Mouse (Mus musculus) limb, embryonic 13.5 days (tissue): ENCODE measurements at regions not wholly inside any gene's neighbourhood (a gene's known extent, or its start where the extent isn't known, plus 50 kb on each side); places are given as distances from the start of the nearest gene placed in this dataset.
A peak's percentile ranks its signal among the peaks of the same experiment; 100 is the strongest.

Source experiments
- ATAC-seq: fragments of 200-750 bp; cut with Nextera tagmentation; 2 replicates; pipeline ENCODE4 v1.8.0; 2017; ENCODE audit warnings: low read depth, moderate number of reproducible peaks, moderate TSS enrichment; ENCODE audit not compliant: low FRiP score
- H3K27ac ChIP-seq: fragments of 300-500 bp; sonication (generic); 2 replicates; pipeline ENCODE4 v1.5.1; 2015; ENCODE audit warnings: inconsistent platforms, mild to moderate bottlenecking, moderate library complexity
- H3K27me3 ChIP-seq: fragments of 300-500 bp; sonication (generic); 2 replicates; pipeline ENCODE4 v1.6.1; 2015; ENCODE audit warnings: mild to moderate bottlenecking, inconsistent platforms
- H3K36me3 ChIP-seq: fragments of 300-500 bp; sonication (generic); 2 replicates; pipeline ENCODE4 v1.6.1; 2015; ENCODE audit warnings: inconsistent platforms, mild to moderate bottlenecking, moderate library complexity
- H3K4me1 ChIP-seq: fragments of 300-500 bp; sonication (generic); 2 replicates; pipeline ENCODE4 v1.6.1; 2015; ENCODE audit warnings: inconsistent platforms
- H3K4me2 ChIP-seq: fragments of 300-500 bp; sonication (generic); replicated peaks from 2 replicates; pipeline ENCODE4 v1.6.1; 2015; ENCODE audit warnings: inconsistent platforms, mild to moderate bottlenecking, moderate library complexity
- H3K4me3 ChIP-seq: fragments of 300-500 bp; sonication (generic); 2 replicates; pipeline ENCODE4 v1.5.1; 2015; ENCODE audit warnings: moderate library complexity, mild to moderate bottlenecking, inconsistent platforms
- H3K9ac ChIP-seq: fragments of 300-500 bp; sonication (generic); 2 replicates; pipeline ENCODE4 v1.6.1; 2015; ENCODE audit warnings: mild to moderate bottlenecking, inconsistent platforms
- H3K9me3 ChIP-seq: fragments of 300-500 bp; sonication (generic); 2 replicates; pipeline ENCODE4 v1.6.1; 2016; ENCODE audit warnings: inconsistent platforms
- WGBS: fragments of 180-500 bp; shearing (Covaris S2); methylation state at CpG from one replicate; pipeline ENCODE4 v1.1.7; 2015; 5-methylcytosine and 5-hydroxymethylcytosine counted together

GRCm38 (mm10) chr6:100155676-100156075 lies 131.6 kb downstream of the Rybp start:
- Histone ChIP-seq H3K9me3 (no peaks in the 10 kb centered on the region), H3K27ac (no peak overlapping the region), H3K4me3 (no peak overlapping the region), H3K27me3 (peaks cover 4% of the 10 kb centered on the region; the same call in 1 of the 2 replicates), H3K4me1 (peaks cover 32% of the 10 kb centered on the region), H3K9ac (no peak overlapping the region), H3K4me2 (no peak overlapping the region), H3K36me3 (no peaks in the 10 kb centered on the region)
- no peak for ATAC-seq
- 43% methylated on average over 20 of the region's 20 CpGs for WGBS

- Histone ChIP-seq H3K9me3 (no peaks in the 10 kb centered on the region), H3K9ac (no peak overlapping the region), H3K4me1 (peaks cover 20% of the 10 kb centered on the region), H3K36me3 (no peaks in the 10 kb centered on the region), H3K27me3 (peaks cover 16% of the 10 kb centered on the region; the same call in 1 of the 2 replicates), H3K4me3 (no peak overlapping the region), H3K4me2 (no peak overlapping the region), H3K27ac (no peak overlapping the region)
- ATAC-seq = no peak
- 83% methylated on average over 1 of the region's 1 CpGs for WGBS
These were observed 135.8 kb downstream of the Rybp start for GRCm38 (mm10) chr6:100151447-100151846.

GRCm38 (mm10) chr6:100150703-100151208 lies 136.5 kb downstream of the Rybp start:
- Histone ChIP-seq H3K4me1 (peaks cover 24% of the 10 kb centered on the region), H3K36me3 (no peaks in the 10 kb centered on the region), H3K27me3 (peaks cover 16% of the 10 kb centered on the region; the same call in 1 of the 2 replicates), H3K4me2 (no peak overlapping the region), H3K9me3 (no peaks in the 10 kb centered on the region), H3K27ac (no peak overlapping the region), H3K9ac (no peak overlapping the region), H3K4me3 (no peak overlapping the region)
- WGBS = 62% methylated on average over 6 of the region's 6 CpGs
- no peak for ATAC-seq

- H3K9ac ChIP-seq = no peak overlapping the region
- H3K4me1 ChIP-seq = peaks cover 27% of the 10 kb centered on the region
- H3K27me3 ChIP-seq = peaks cover 16% of the 10 kb centered on the region; the same call in 1 of the 2 replicates
- H3K36me3 ChIP-seq = no peaks in the 10 kb centered on the region
- H3K27ac ChIP-seq = no peak overlapping the region
- no peak overlapping the region for H3K4me2 ChIP-seq
- no peak overlapping the region for H3K4me3 ChIP-seq
- WGBS = 77% methylated on average over 5 of the region's 5 CpGs
- H3K9me3 ChIP-seq = no peaks in the 10 kb centered on the region
- ATAC-seq = no peak
These were observed 137.8 kb downstream of the Rybp start for GRCm38 (mm10) chr6:100149458-100149852.

GRCm38 (mm10) chr6:100148751-100149457 lies 138.4 kb downstream of the Rybp start:
- 76% methylated on average over 4 of the region's 4 CpGs for WGBS

GRCm38 (mm10) chr6:100146360-100146935 lies 140.8 kb downstream of the Rybp start:
- peak overlapping the region; percentile 6; the same call in 1 of the 2 replicates for H3K27ac ChIP-seq
- peaks cover 26% of the 10 kb centered on the region for H3K27me3 ChIP-seq
- H3K4me3 ChIP-seq = no peak overlapping the region
- peak; percentile 38; the same call in 1 of the 2 replicates for ATAC-seq
- H3K36me3 ChIP-seq = no peaks in the 10 kb centered on the region
- H3K4me1 ChIP-seq = peaks cover 39% of the 10 kb centered on the region
- no peak overlapping the region for H3K4me2 ChIP-seq
- H3K9me3 ChIP-seq = no peaks in the 10 kb centered on the region
- WGBS = 16% methylated on average over 5 of the region's 5 CpGs
- H3K9ac ChIP-seq = no peak overlapping the region; the same call in 1 of the 2 replicates

More at GRCm38 (mm10) chr6:100148751-100149457, 138.4 kb downstream of the Rybp start:
- peaks cover 16% of the 10 kb centered on the region; the same call in 1 of the 2 replicates for H3K27me3 ChIP-seq
- H3K9ac ChIP-seq = no peak overlapping the region
- no peak for ATAC-seq
- H3K9me3 ChIP-seq = no peaks in the 10 kb centered on the region
- no peak overlapping the region for H3K4me2 ChIP-seq
- no peaks in the 10 kb centered on the region for H3K36me3 ChIP-seq
- peaks cover 33% of the 10 kb centered on the region for H3K4me1 ChIP-seq
- no peak overlapping the region for H3K4me3 ChIP-seq
- no peak overlapping the region for H3K27ac ChIP-seq

GRCm38 (mm10) chr6:100145869-100146268 lies 141.4 kb downstream of the Rybp start:
- no peak overlapping the region for H3K9ac ChIP-seq
- no peak for ATAC-seq
- H3K27ac ChIP-seq = no peak overlapping the region
- no peaks in the 10 kb centered on the region for H3K9me3 ChIP-seq
- WGBS = 42% methylated on average over 2 of the region's 2 CpGs
- peaks cover 39% of the 10 kb centered on the region for H3K4me1 ChIP-seq
- no peak overlapping the region for H3K4me2 ChIP-seq
- peaks cover 28% of the 10 kb centered on the region for H3K27me3 ChIP-seq
- no peak overlapping the region for H3K4me3 ChIP-seq
- no peaks in the 10 kb centered on the region for H3K36me3 ChIP-seq

- H3K27ac ChIP-seq = no peak overlapping the region
These were observed 142.6 kb downstream of the Rybp start for GRCm38 (mm10) chr6:100144544-100145287.

GRCm38 (mm10) chr6:100143586-100144301 lies 143.5 kb downstream of the Rybp start:
- Histone ChIP-seq H3K27ac (no peak overlapping the region; the same call in 1 of the 2 replicates), H3K36me3 (no peaks in the 10 kb centered on the region), H3K4me1 (peaks cover 48% of the 10 kb centered on the region), H3K4me2 (peak overlapping the region; percentile 54), H3K9me3 (no peaks in the 10 kb centered on the region), H3K4me3 (peak overlapping the region; percentile 12; the same call in 1 of the 2 replicates), H3K9ac (peak overlapping the region; percentile 14; the same call in 1 of the 2 replicates), H3K27me3 (peaks cover 40% of the 10 kb centered on the region)
- 0 out of 2 replicates have a peak, but pooled peaks have one; percentile 18 for ATAC-seq
- 6% methylated on average over 16 of the region's 16 CpGs for WGBS

More at GRCm38 (mm10) chr6:100144544-100145287, 142.6 kb downstream of the Rybp start:
- Histone ChIP-seq H3K9me3 (no peaks in the 10 kb centered on the region), H3K36me3 (no peaks in the 10 kb centered on the region), H3K27me3 (peaks cover 38% of the 10 kb centered on the region), H3K4me1 (peaks cover 48% of the 10 kb centered on the region), H3K4me3 (no peak overlapping the region), H3K4me2 (0 out of 2 replicates have a peak overlapping the region, but pooled peaks have one; percentile 54), H3K9ac (no peak overlapping the region)
- 38% methylated on average over 4 of the region's 4 CpGs for WGBS
- no peak for ATAC-seq

GRCm38 (mm10) chr6:100141225-100141624 lies 146.1 kb downstream of the Rybp start:
- Histone ChIP-seq H3K36me3 (no peaks in the 10 kb centered on the region), H3K4me3 (no peak overlapping the region), H3K27me3 (peaks cover 38% of the 10 kb centered on the region), H3K4me2 (no peak overlapping the region), H3K4me1 (peaks cover 37% of the 10 kb centered on the region), H3K9me3 (no peaks in the 10 kb centered on the region), H3K27ac (no peak overlapping the region), H3K9ac (no peak overlapping the region)
- WGBS = 78% methylated on average over 5 of the region's 5 CpGs
- ATAC-seq = no peak

- Histone ChIP-seq H3K4me3 (no peak overlapping the region), H3K27me3 (peaks cover 44% of the 10 kb centered on the region), H3K27ac (no peak overlapping the region), H3K4me2 (no peak overlapping the region), H3K36me3 (no peaks in the 10 kb centered on the region), H3K4me1 (peaks cover 31% of the 10 kb centered on the region), H3K9ac (no peak overlapping the region), H3K9me3 (no peaks in the 10 kb centered on the region)
- WGBS = 40% methylated on average over 6 of the region's 6 CpGs
- no peak for ATAC-seq
These were observed 146.6 kb downstream of the Rybp start for GRCm38 (mm10) chr6:100140581-100141114.
